Mouse (Mus musculus) ES-E14 (cell line): Measurements from ENCODE around the gene Cd79b. TPM values are rescaled to one million over a fixed set of nuclear protein-coding genes. Genes with fewer than 3 reads are reported as not detected.

ENCODE experiments used
- DNase-seq: peaks from one replicate; pipeline ENCODE4 v3.0.0-alpha.2; 2013; ENCODE audit warnings: low read depth, low spot score
- H3K27ac ChIP-seq: 2 replicates; pipeline ENCODE4 v1.5.1; 2012; ENCODE audit warnings: low read depth, mild to moderate bottlenecking, low read length, moderate library complexity, mixed read lengths; ENCODE audit not compliant: poor library complexity, insufficient read depth, severe bottlenecking
- H3K36me3 ChIP-seq: 2 replicates; pipeline ENCODE4 v1.6.1; 2012; ENCODE audit warnings: mild to moderate bottlenecking, low read length, moderate library complexity, mixed read lengths; ENCODE audit not compliant: control insufficient read depth, poor library complexity, insufficient read depth, severe bottlenecking
- H3K4me1 ChIP-seq, 2 experiments: fragments of 150-350 bp in 1 of 2; sonication (generic) in 1 of 2; 2 replicates each; pipeline ENCODE4 v1.6.1; 2012; ENCODE audit warnings: low read length in 2 of 2, mild to moderate bottlenecking in 1 of 2, mixed read lengths in 1 of 2; ENCODE audit not compliant: control insufficient read depth in 2 of 2, insufficient read depth in 2 of 2, poor library complexity in 1 of 2
- H3K4me3 ChIP-seq, 2 experiments: fragments of 150-350 bp in 1 of 2; sonication (generic) in 1 of 2; 2 replicates each; pipeline ENCODE4 v1.5.1; 2012; ENCODE audit warnings: low read length in 2 of 2, low read depth in 1 of 2, mild to moderate bottlenecking in 1 of 2, mixed read lengths in 1 of 2; ENCODE audit not compliant: insufficient read depth in 1 of 2, poor library complexity in 1 of 2, severe bottlenecking in 1 of 2
- H3K9ac ChIP-seq: 2 replicates; pipeline ENCODE4 v1.6.1; 2012; ENCODE audit warnings: low read depth, mild to moderate bottlenecking, low read length, mixed read lengths; ENCODE audit not compliant: poor library complexity, insufficient read depth, severe bottlenecking
- H3K9me3 ChIP-seq: fragments of 150-350 bp; sonication (generic); 2 replicates; pipeline ENCODE4 v1.6.1; 2012; ENCODE audit warnings: low read depth, mild to moderate bottlenecking, low read length; ENCODE audit not compliant: control insufficient read depth, insufficient read depth
- CHD2 ChIP-seq: IDR thresholded peaks from 2 replicates; pipeline ENCODE4 v1.6.1; 2014; ENCODE audit warnings: mild to moderate bottlenecking, low read depth, low read length, inconsistent platforms
- HCFC1 ChIP-seq: IDR thresholded peaks from 2 replicates; pipeline ENCODE4 v1.6.1; 2012; ENCODE audit warnings: low read length, inconsistent platforms, borderline replicate concordance; ENCODE audit not compliant: insufficient read depth
- MAFK ChIP-seq: IDR thresholded peaks from 2 replicates; pipeline ENCODE4 v1.6.1; 2014; ENCODE audit warnings: mild to moderate bottlenecking, low read depth, low read length, inconsistent platforms; ENCODE audit not compliant: insufficient read depth
- ZC3H11A ChIP-seq: IDR thresholded peaks from 2 replicates; pipeline ENCODE4 v1.6.1; 2012; ENCODE audit warnings: low read depth, mild to moderate bottlenecking, inconsistent platforms, low read length, borderline replicate concordance
- ZNF384 ChIP-seq: IDR thresholded peaks from 2 replicates; pipeline ENCODE4 v1.6.1; 2012; ENCODE audit warnings: low read depth, low read length, inconsistent platforms
- in situ Hi-C, 2 experiments: fragments of 600-800 bp; cut with MboI; formaldehyde crosslinking; loops; one replicate each; pipeline ENCODE4 v1.15.1; 2025; ENCODE audit warnings: low sequenced_read_pairs in 2 of 2, inconsistent platforms in 1 of 2; ENCODE audit not compliant: unreplicated experiment in 2 of 2
- total RNA-seq: library from RNA; depleted of rRNA; stranded (reverse); fragments of 300-350 nt; gene quantifications from 2 replicates; pipeline ENCODE4 v1.2.3, GENCODE M21; 2012

The Cd79b gene
- total RNA-seq, 1 experiment, result 3.6 TPM

GRCm38 (mm10) chr11:106301765-106302164, 12.8 kb downstream of the Cd79b start, which contains the start of gene Gh:
Gh (minus strand) TSS chr11:106301865.
- no peak within 1 kb of the TSS for H3K9ac ChIP-seq
- TF ChIP-seq HCFC1, result no peak
- TF ChIP-seq ZNF384, result no peak
- no peak for TF ChIP-seq MAFK
- no peak for TF ChIP-seq CHD2
- no peak for TF ChIP-seq ZC3H11A
- no peaks in the 10 kb centered on the region for H3K4me1 ChIP-seq
- no peak for DNase-seq
- H3K9me3 ChIP-seq, result no peaks in the 10 kb centered on the region
- in situ Hi-C loops, result no loop called here
- no peak within 1 kb of the TSS for H3K27ac ChIP-seq
- H3K4me3 ChIP-seq, result no peak within 1 kb of the TSS
- no peaks in the 10 kb centered on the region for H3K36me3 ChIP-seq

GRCm38 (mm10) chr11:106291861-106292260, 22.7 kb downstream of the Cd79b start:
- in situ Hi-C loops, result no loop called here
- no peaks in the 10 kb centered on the region for H3K9me3 ChIP-seq
- no peak overlapping the region for H3K27ac ChIP-seq
- H3K9ac ChIP-seq, result no peak overlapping the region
- no peak for DNase-seq
- H3K4me3 ChIP-seq, result no peak overlapping the region
- TF ChIP-seq MAFK (no peak), ZNF384 (no peak), HCFC1 (no peak), CHD2 (no peak), ZC3H11A (no peak)
- H3K36me3 ChIP-seq, result no peaks in the 10 kb centered on the region
- no peaks in the 10 kb centered on the region for H3K4me1 ChIP-seq

GRCm38 (mm10) chr11:106290376-106290775, 24.2 kb downstream of the Cd79b start:
- H3K27ac ChIP-seq, result no peak overlapping the region
- H3K9ac ChIP-seq, result no peak overlapping the region
- DNase-seq, result no peak
- no peak overlapping the region for H3K4me3 ChIP-seq
- H3K36me3 ChIP-seq, result no peaks in the 10 kb centered on the region
- H3K9me3 ChIP-seq, result no peaks in the 10 kb centered on the region
- no peak for TF ChIP-seq CHD2
- TF ChIP-seq ZC3H11A, result no peak
- no peak for TF ChIP-seq MAFK
- no peak for TF ChIP-seq HCFC1
- no peak for TF ChIP-seq ZNF384
- in situ Hi-C loops, result no loop called here
- H3K4me1 ChIP-seq, result no peaks in the 10 kb centered on the region

- H3K9me3 ChIP-seq, result no peaks in the 10 kb centered on the region
- H3K27ac ChIP-seq, result no peak overlapping the region
- in situ Hi-C loops, result no loop called here
- H3K9ac ChIP-seq, result no peak overlapping the region
- TF ChIP-seq HCFC1, result no peak
- no peak for TF ChIP-seq ZNF384
- TF ChIP-seq MAFK, result no peak
- TF ChIP-seq CHD2, result no peak
- TF ChIP-seq ZC3H11A, result no peak
- H3K4me3 ChIP-seq, result no peak overlapping the region
- no peak for DNase-seq
- H3K4me1 ChIP-seq, result no peaks in the 10 kb centered on the region
- H3K36me3 ChIP-seq, result no peaks in the 10 kb centered on the region
Observed at GRCm38 (mm10) chr11:106289369-106289768, 25.2 kb downstream of the Cd79b start.

- no peaks in the 10 kb centered on the region for H3K9me3 ChIP-seq
- H3K9ac ChIP-seq, result no peak overlapping the region
- no peak for DNase-seq
- no peak overlapping the region for H3K27ac ChIP-seq
- no peaks in the 10 kb centered on the region for H3K36me3 ChIP-seq
- H3K4me1 ChIP-seq, result no peaks in the 10 kb centered on the region
- no peak overlapping the region for H3K4me3 ChIP-seq
- in situ Hi-C loops, result no loop called here
- TF ChIP-seq CHD2 (no peak), MAFK (no peak), ZC3H11A (no peak), HCFC1 (no peak), ZNF384 (no peak)
Observed at GRCm38 (mm10) chr11:106286987-106287386, 27.6 kb downstream of the Cd79b start.
